Mouse (Mus musculus): ENCODE results near the gene 4933416C03Rik. TPM values are rescaled to one million over a fixed set of nuclear protein-coding genes. Genes with fewer than 3 reads are reported as not detected.

The 4933416C03Rik gene
- polyA plus RNA-seq, 1 experiment from 2014 or later = not detected

GRCm38 (mm10) chr10:116108176-116108575 is 5.5 kb downstream of the 4933416C03Rik start:
- no peaks in the 10 kb centered on the region for H3K9me3 ChIP-seq (ENCODE audit: control insufficient read depth, low read length)
- DNase-seq (ENCODE audit: low spot score) (no peak), ATAC-seq (replicated peaks; ENCODE audit: low FRiP score, low TSS enrichment, low read depth) (no peak)
- no peaks in the 10 kb centered on the region for H3K36me3 ChIP-seq (ENCODE audit: control insufficient read depth, insufficient read depth, low read length)
- no peak overlapping the region for H3K9ac ChIP-seq (ENCODE audit: low read length)
- no peak overlapping the region for H3K4me2 ChIP-seq (ENCODE audit: low read length)
- WGBS = 73% methylated on average over 4 of the region's 4 CpGs
- no peaks in the 10 kb centered on the region for H3K27me3 ChIP-seq (replicated peaks; ENCODE audit: control insufficient read depth, insufficient read depth, low read length)
- H3K27ac ChIP-seq (ENCODE audit: low read depth) = no peak overlapping the region
- H3K4me1 ChIP-seq (replicated peaks; ENCODE audit: control insufficient read depth, insufficient read depth, low read length) = no peaks in the 10 kb centered on the region
- no peak overlapping the region for H3K4me3 ChIP-seq (ENCODE audit: low read depth, low read length)

GRCm38 (mm10) chr10:116098470-116098869 is 15.2 kb downstream of the 4933416C03Rik start:
- DNase-seq (ENCODE audit: low spot score) = no peak
- whole genome bisulfite sequencing = 90% methylated on average over 7 of the region's 7 CpGs
- no peaks in the 10 kb centered on the region for H3K36me3 ChIP-seq (ENCODE audit: control insufficient read depth, insufficient read depth, low read length)

GRCm38 (mm10) chr10:116096466-116096865 is 17.3 kb downstream of the 4933416C03Rik start:
- Histone ChIP-seq H3K4me2 (ENCODE audit: low read length) (no peak overlapping the region), H3K27ac (ENCODE audit: low read depth) (no peak overlapping the region), H3K27me3 (replicated peaks; ENCODE audit: control insufficient read depth, insufficient read depth, low read length) (no peaks in the 10 kb centered on the region), H3K9me3 (ENCODE audit: control insufficient read depth, low read length) (no peaks in the 10 kb centered on the region), H3K4me1 (replicated peaks; ENCODE audit: control insufficient read depth, insufficient read depth, low read length) (no peaks in the 10 kb centered on the region), H3K4me3 (ENCODE audit: low read depth, low read length) (no peak overlapping the region), H3K9ac (ENCODE audit: low read length) (no peak overlapping the region), H3K36me3 (ENCODE audit: control insufficient read depth, insufficient read depth, low read length) (no peaks in the 10 kb centered on the region)
- 87% methylated on average over 13 of the region's 13 CpGs for WGBS
- no peak for DNase-seq (ENCODE audit: low spot score)
- no peak for ATAC-seq (replicated peaks; ENCODE audit: low FRiP score, low TSS enrichment, low read depth)

More at GRCm38 (mm10) chr10:116098470-116098869, 15.2 kb downstream of the 4933416C03Rik start:
- Histone ChIP-seq H3K9me3 (ENCODE audit: control insufficient read depth, low read length) (no peaks in the 10 kb centered on the region), H3K4me1 (replicated peaks; ENCODE audit: control insufficient read depth, insufficient read depth, low read length) (no peaks in the 10 kb centered on the region), H3K27ac (ENCODE audit: low read depth) (no peak overlapping the region), H3K27me3 (replicated peaks; ENCODE audit: control insufficient read depth, insufficient read depth, low read length) (no peaks in the 10 kb centered on the region), H3K9ac (ENCODE audit: low read length) (no peak overlapping the region), H3K4me3 (ENCODE audit: low read depth, low read length) (no peak overlapping the region), H3K4me2 (ENCODE audit: low read length) (no peak overlapping the region)
- no peak for ATAC-seq (replicated peaks; ENCODE audit: low FRiP score, low TSS enrichment, low read depth)

- Histone ChIP-seq H3K9me3 (ENCODE audit: control insufficient read depth, low read length) (no peaks in the 10 kb centered on the region), H3K4me3 (ENCODE audit: low read depth, low read length) (no peak overlapping the region), H3K27me3 (replicated peaks; ENCODE audit: control insufficient read depth, insufficient read depth, low read length) (no peaks in the 10 kb centered on the region), H3K36me3 (ENCODE audit: control insufficient read depth, insufficient read depth, low read length) (no peaks in the 10 kb centered on the region), H3K27ac (ENCODE audit: low read depth) (no peak overlapping the region), H3K4me2 (ENCODE audit: low read length) (no peak overlapping the region), H3K4me1 (replicated peaks; ENCODE audit: control insufficient read depth, insufficient read depth, low read length) (no peaks in the 10 kb centered on the region), H3K9ac (ENCODE audit: low read length) (no peak overlapping the region)
- ATAC-seq (replicated peaks; ENCODE audit: low FRiP score, low TSS enrichment, low read depth) (no peak), DNase-seq (ENCODE audit: low spot score) (no peak)
- WGBS = 28% methylated on average over 3 of the region's 3 CpGs
Measured at GRCm38 (mm10) chr10:116083965-116084364, 29.8 kb downstream of the 4933416C03Rik start.

- Histone ChIP-seq H3K27ac (ENCODE audit: low read depth) (no peak overlapping the region), H3K9me3 (ENCODE audit: control insufficient read depth, low read length) (no peaks in the 10 kb centered on the region), H3K4me1 (replicated peaks; ENCODE audit: control insufficient read depth, insufficient read depth, low read length) (no peaks in the 10 kb centered on the region), H3K27me3 (replicated peaks; ENCODE audit: control insufficient read depth, insufficient read depth, low read length) (no peaks in the 10 kb centered on the region), H3K4me2 (ENCODE audit: low read length) (no peak overlapping the region), H3K9ac (ENCODE audit: low read length) (no peak overlapping the region), H3K36me3 (ENCODE audit: control insufficient read depth, insufficient read depth, low read length) (no peaks in the 10 kb centered on the region), H3K4me3 (ENCODE audit: low read depth, low read length) (no peak overlapping the region)
- ATAC-seq (replicated peaks; ENCODE audit: low FRiP score, low TSS enrichment, low read depth) = no peak
- no peak for DNase-seq (ENCODE audit: low spot score)
- WGBS = 80% methylated on average over 6 of the region's 6 CpGs
Measured at GRCm38 (mm10) chr10:116080841-116081240, 32.9 kb downstream of the 4933416C03Rik start.

GRCm38 (mm10) chr10:116079396-116079795 is 34.3 kb downstream of the 4933416C03Rik start:
- Histone ChIP-seq H3K9me3 (ENCODE audit: control insufficient read depth, low read length) (no peaks in the 10 kb centered on the region), H3K36me3 (ENCODE audit: control insufficient read depth, insufficient read depth, low read length) (no peaks in the 10 kb centered on the region), H3K27ac (ENCODE audit: low read depth) (no peak overlapping the region), H3K4me3 (ENCODE audit: low read depth, low read length) (no peak overlapping the region), H3K9ac (ENCODE audit: low read length) (no peak overlapping the region), H3K27me3 (replicated peaks; ENCODE audit: control insufficient read depth, insufficient read depth, low read length) (no peaks in the 10 kb centered on the region), H3K4me2 (ENCODE audit: low read length) (no peak overlapping the region), H3K4me1 (replicated peaks; ENCODE audit: control insufficient read depth, insufficient read depth, low read length) (no peaks in the 10 kb centered on the region)
- DNase-seq (ENCODE audit: low spot score) = no peak
- no peak for ATAC-seq (replicated peaks; ENCODE audit: low FRiP score, low TSS enrichment, low read depth)
- WGBS = 32% methylated on average over 7 of the region's 7 CpGs

- Histone ChIP-seq H3K27me3 (replicated peaks; ENCODE audit: control insufficient read depth, insufficient read depth, low read length) (no peaks in the 10 kb centered on the region), H3K4me1 (replicated peaks; ENCODE audit: control insufficient read depth, insufficient read depth, low read length) (no peaks in the 10 kb centered on the region), H3K27ac (ENCODE audit: low read depth) (no peak overlapping the region), H3K4me3 (ENCODE audit: low read depth, low read length) (no peak overlapping the region), H3K9ac (ENCODE audit: low read length) (no peak overlapping the region), H3K36me3 (ENCODE audit: control insufficient read depth, insufficient read depth, low read length) (no peaks in the 10 kb centered on the region), H3K4me2 (ENCODE audit: low read length) (no peak overlapping the region), H3K9me3 (ENCODE audit: control insufficient read depth, low read length) (no peaks in the 10 kb centered on the region)
- DNase-seq (ENCODE audit: low spot score) (no peak), ATAC-seq (replicated peaks; ENCODE audit: low FRiP score, low TSS enrichment, low read depth) (no peak)
- WGBS = 66% methylated on average over 5 of the region's 5 CpGs
Measured at GRCm38 (mm10) chr10:116078636-116079035, 35.1 kb downstream of the 4933416C03Rik start.

GRCm38 (mm10) chr10:116075954-116076353 is 37.8 kb downstream of the 4933416C03Rik start:
- Histone ChIP-seq H3K27ac (ENCODE audit: low read depth) (no peak overlapping the region), H3K4me1 (replicated peaks; ENCODE audit: control insufficient read depth, insufficient read depth, low read length) (no peaks in the 10 kb centered on the region), H3K4me3 (ENCODE audit: low read depth, low read length) (no peak overlapping the region), H3K4me2 (ENCODE audit: low read length) (no peak overlapping the region), H3K27me3 (replicated peaks; ENCODE audit: control insufficient read depth, insufficient read depth, low read length) (no peaks in the 10 kb centered on the region), H3K9me3 (ENCODE audit: control insufficient read depth, low read length) (no peaks in the 10 kb centered on the region), H3K9ac (ENCODE audit: low read length) (no peak overlapping the region), H3K36me3 (ENCODE audit: control insufficient read depth, insufficient read depth, low read length) (no peaks in the 10 kb centered on the region)
- 77% methylated on average over 5 of the region's 5 CpGs for WGBS
- no peak for ATAC-seq (replicated peaks; ENCODE audit: low FRiP score, low TSS enrichment, low read depth)
- DNase-seq (ENCODE audit: low spot score) = no peak
